Mouse (Mus musculus) adipocyte (in vitro differentiated cells): ENCODE measurements at regions not wholly inside any gene's neighbourhood (a gene's known extent, or its start where the extent isn't known, plus 50 kb on each side); places are given as distances from the start of the nearest gene placed in this dataset.

Experiments used
- DNase-seq: peaks from one replicate; pipeline ENCODE4 v3.0.0-alpha.2; 2016; ENCODE audit warnings: low spot score

GRCm38 (mm10) chr10:118603857-118604414 is 163.1 kb downstream of the Ifng start:
- DNase-seq, result no peak

DNA sequence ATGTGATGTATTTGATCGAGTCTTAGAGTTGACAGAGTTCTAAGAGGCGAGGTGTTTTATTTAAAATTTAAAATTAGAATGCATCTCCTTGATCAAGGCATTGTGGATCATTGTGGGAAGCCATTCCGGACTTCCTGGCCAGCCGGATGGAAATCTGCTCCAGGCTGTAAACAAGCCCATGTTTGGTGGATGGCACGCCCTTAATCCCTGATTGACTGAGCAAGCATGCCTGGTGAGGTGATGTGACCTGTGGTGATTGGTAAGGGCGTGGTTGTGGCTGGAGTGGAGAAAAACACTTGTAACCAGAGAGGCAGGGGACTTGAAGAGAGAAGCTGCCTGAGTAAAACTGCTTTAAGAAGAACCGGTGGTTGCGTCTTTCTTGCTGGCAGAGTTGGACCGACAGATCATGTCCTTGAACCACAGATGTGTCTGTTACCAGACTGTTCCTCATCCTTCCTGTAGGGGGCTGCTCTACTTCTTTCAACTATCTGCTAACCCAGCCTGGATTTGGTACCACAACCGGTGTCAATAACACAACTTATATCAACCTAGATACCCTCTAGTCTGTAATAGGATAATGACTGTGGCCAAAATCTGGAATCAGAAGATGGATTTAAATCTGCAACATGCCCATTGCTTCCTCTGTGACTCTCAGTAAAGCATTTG is 164.4 kb downstream of the Ifng start:
- no peak for DNase-seq

- DNase-seq, result no peak
These were observed 166.6 kb downstream of the Ifng start for GRCm38 (mm10) chr10:118607418-118607817.

DNA sequence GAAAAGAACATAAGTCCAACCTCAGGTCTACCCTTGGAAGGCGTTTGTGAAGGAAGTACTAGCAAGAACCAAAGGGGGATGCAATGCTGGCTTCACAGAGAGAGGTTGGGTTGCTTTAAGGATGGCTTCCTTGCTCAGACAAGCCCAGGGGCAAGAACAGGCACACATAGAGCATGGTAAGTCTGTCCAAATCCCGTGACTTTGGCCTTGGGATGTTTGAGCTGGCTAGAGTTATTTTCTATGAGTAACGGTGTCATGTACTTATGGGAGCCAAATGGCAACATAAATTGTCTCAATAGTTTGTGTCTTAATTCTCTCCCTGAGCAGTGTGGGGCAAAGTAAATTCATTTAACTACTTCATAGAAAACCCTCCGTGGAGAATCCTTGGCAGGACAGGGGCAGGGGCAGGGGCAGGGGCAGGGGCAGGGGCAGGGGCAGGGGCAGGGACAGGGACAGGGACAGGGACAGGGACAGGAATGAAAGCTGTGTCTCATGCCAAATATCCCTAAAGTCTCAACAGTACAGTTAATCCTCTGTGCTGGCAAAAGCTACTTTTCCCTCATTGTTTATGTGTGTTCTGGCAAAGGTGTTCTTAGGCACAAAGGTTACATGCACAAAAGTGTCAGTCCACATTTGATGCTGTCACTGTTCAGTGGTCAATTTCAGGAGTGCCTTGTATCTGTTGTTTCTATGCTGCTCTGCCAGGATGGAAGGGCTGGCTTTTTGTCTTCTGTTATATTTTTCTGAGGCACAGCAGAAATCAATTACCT is 167.7 kb downstream of the Ifng start:
- DNase-seq, result no peak

DNA sequence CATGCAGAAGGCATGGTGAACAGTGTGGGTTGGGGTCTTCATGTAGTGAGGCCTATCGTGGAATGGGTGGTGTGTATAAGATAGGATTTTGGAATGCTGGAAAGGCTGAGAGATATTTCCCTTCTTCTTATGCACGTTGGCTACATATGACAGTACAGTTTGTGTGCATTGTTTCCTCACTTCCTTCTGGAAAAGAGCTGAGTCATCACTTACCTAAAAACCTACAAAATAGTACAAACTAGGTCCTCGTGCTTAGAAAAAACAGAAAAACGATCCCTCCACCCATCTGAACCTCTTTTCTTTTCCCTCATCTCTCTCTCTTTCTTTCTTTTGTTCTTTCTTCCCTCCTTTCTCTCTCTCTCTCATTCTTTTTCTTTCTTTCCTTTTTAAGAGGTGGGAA is 168.3 kb downstream of the Ifng start:
- no peak for DNase-seq

DNA sequence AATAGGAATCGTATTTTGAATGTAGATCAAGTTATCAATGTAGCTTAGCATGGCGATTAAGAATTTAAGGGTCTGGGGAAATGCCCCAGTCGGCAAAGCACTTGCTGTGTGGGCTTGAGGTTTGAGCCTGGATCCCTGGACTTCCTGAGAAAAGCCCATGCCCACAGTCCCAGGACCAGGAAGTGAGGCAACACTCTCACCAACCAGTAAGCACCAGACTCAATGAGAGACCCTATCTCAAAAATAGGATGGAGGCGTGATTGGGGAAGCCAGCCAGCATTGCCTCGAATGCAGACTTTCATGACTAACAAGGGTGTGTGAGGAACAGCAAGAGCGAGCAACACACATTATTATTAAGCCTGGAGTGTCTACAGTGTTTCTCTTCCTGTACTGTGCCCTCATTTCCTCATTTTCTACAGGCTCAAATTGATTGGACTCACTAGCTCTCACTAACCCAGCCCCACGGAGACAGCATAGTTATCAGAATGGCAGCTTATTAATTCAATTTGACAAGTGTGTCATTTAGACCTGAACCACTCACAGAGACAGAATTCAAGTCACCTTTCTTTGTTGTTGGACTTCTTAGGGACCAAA is 170.1 kb downstream of the Ifng start:
- peak; percentile 96 for DNase-seq

DNA sequence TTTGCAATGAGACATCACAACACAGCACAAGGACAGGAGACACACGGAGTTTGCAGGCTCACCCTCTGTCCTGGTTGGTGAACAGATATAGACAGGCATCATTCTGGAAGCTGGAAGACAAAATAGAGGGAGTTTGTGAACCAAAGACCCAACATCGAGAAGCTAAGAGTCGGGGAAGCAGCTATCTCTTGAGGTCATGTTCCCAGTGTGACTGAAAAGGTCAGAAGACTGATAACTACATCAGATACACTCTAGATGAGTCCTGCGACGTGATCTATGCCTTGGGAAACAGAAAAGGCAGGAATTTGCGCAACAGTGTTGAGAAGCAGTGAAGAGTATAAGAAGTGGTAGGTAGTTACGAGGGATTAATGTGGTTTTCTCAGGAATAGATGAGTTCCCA is 171.2 kb downstream of the Ifng start:
- DNase-seq, result peak; percentile 96

- peak; percentile 95 for DNase-seq
These were observed 172.3 kb downstream of the Ifng start for GRCm38 (mm10) chr10:118613056-118613695.

- peak; percentile 97 for DNase-seq
These were observed 173.5 kb downstream of the Ifng start for GRCm38 (mm10) chr10:118614251-118614865.

DNA sequence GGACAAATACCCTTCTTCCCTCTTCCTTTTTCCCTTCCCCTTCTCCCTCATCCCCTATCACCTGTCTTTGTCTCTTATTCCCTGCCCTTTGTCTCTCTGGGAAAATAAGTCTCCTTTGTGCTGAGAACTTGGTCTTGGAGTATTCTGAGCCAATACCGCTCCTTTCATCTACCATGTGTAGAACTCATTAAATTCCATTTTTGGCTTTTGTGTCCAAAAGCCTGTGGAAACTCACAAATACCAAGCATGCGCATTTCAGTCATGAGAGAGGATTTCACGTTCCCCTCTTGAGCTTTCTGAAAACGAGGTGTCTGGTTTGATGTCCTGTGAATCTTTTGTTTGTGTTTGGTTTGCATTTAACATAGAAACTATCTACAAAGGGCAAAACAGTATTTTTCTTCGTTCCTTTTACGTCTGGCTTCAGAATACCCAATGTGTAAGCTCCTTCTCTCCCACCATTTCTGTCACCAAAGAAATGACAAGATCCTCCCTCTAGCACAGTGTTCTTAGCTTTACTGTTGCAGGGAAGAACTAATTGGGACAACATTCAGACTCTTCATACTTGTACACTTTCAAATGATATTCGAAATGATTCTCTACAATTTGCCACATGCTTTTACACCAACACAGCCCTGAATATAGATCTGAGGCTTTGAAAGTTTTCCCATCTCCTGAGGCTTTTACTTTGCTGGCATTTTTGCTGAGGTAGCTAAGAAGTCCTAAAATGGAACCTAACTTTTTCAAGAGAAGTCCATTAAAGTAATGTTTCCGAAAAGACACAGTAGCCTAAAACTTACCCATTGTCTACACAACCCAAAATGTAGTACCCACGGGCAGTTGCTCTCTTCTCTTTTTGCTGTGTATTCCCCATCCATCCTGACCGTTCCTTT is 174.5 kb downstream of the Ifng start:
- peak; percentile 97 for DNase-seq

DNA sequence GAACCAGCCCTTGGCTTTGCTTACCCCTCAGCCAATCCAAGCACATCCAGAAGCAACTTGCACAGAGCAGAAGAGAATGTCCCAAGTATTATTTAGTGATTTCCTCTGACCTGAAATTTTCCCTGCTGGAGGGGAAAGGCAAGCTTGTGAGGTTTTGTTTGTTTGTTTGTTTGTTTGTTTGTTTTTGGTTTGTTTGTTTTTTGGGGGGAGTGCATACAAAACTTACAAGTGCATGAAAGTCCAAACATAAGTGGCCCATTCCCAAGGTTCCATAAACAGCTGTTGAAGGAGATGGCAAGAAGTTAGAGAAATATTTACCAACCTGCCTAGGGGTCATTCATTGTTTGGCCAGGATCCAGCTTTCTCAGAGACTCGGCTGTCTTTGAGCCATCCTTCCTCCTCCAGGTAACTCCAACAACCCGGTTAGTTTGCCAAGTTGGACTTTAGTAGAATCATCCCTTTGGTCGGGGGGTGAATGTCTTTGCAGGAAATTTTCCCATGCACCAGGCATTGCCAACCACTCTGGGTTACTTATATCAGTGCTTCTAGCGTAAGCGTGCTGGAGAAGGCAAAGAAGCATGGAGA is 175.3 kb downstream of the Ifng start:
- DNase-seq, result peak; percentile 96

DNA sequence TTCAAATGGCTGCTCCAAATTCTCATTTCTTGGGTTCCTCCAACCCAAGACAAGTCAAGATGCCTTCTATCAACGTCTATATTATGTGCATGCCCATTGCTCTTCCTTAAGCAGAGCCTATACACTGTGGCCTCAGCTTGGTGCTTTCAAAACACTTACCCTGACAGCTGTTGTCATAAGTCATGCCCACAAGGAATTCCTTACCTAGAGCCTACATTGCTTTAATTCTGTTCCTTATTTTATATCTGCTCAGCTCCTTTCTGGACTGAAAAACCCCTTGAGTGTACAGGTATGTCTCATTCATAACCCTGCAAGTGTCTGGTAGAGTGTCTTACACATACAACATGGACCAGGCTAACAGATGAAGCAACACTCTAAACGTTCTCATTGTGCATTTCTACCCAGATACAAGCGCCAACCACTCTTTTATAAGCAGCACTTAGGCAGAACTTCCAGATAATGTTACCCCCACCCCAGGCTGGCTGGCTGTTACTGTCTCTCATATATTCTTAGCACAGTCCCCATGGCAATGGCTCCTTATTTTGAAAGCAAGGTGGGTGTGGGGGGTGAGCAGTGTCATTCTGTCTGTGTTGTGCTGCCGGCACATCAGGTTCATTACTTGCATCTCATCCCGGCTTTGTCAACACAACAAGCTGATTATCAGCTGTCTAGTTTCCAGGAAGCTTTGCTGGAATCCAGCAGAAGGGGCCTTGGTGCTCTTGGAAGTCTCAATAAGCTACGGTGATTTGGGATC is 176.6 kb downstream of the Ifng start:
- peak; percentile 95 for DNase-seq

- peak; percentile 90 for DNase-seq
These were observed 177.4 kb downstream of the Ifng start for GRCm38 (mm10) chr10:118618251-118618650.

- DNase-seq, result peak; percentile 95
These were observed 178.1 kb downstream of the Ifng start for GRCm38 (mm10) chr10:118618766-118619600.

- peak; percentile 94 for DNase-seq
These were observed 178.8 kb downstream of the Ifng start for GRCm38 (mm10) chr10:118619601-118620000.

GRCm38 (mm10) chr10:118620611-118621010 is 179.8 kb downstream of the Ifng start:
- peak; percentile 95 for DNase-seq

DNA sequence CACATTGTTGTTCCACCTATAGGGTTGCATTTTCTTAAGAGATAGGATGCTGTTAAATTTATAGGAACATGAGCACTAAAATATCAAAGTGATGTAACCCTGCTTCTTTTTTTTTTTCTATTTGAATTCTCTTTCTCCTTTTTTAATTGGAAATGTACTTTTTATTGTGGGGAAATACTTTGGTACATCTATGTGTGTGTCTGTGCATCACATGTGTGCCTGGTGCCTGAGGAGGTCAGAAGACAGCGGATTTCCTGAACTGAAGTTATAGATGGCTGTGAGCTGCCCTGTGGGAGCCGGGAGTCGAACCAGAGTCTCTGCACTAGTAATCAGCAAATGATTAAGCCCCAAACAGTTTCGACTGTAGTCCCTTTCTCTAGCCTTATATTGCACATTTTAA is 180.7 kb downstream of the Ifng start:
- DNase-seq, result peak; percentile 94

DNA sequence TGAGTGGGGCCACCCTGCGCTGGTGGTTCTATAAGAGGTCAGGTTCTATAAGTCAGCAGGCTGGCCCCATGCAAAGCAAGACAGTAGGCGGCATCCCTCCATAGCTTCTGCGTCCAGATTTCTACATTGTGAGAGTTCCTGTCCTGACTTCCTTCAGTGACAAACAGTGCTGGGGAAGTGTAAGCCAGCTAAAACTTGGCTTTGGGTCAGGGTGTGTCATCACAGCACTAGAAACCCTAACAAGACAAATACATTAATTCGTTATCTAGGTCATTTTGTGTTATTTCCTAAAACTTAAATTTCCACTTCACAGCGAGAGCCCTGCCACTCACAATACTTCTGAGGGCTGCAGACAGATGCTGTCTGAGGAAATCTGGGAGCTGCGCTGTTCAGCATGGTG is 181.3 kb downstream of the Ifng start:
- DNase-seq, result peak; percentile 100

GRCm38 (mm10) chr10:118622916-118623315 is 182.1 kb downstream of the Ifng start:
- DNase-seq, result peak; percentile 94
